Mouse (Mus musculus): ENCODE measurements around the gene Wdfy2. TPM values are rescaled to one million over a fixed set of nuclear protein-coding genes. Genes with fewer than 3 reads are reported as not detected.

The Wdfy2 gene
- polyA plus RNA-seq, 1 experiment: 4.4 TPM

- TF ChIP-seq TCF3 (IDR thresholded peaks at IDR 0.05; ENCODE audit: insufficient read length, low read depth) (no peak), E2F4 (IDR thresholded peaks at IDR 0.05; ENCODE audit: insufficient read depth) (no peak), TCF12 (IDR thresholded peaks at IDR 0.05; ENCODE audit: insufficient read depth, poor library complexity, severe bottlenecking) (no peak), CEBPB (IDR thresholded peaks at IDR 0.05; ENCODE audit: insufficient read depth, poor library complexity, severe bottlenecking) (no peak), SRF (IDR thresholded peaks at IDR 0.05; ENCODE audit: control insufficient read depth, insufficient read length, low read depth) (no peak), USF1 (IDR thresholded peaks at IDR 0.05; ENCODE audit: low read depth) (no peak)
- no peak overlapping the region for H3K4me2 ChIP-seq (ENCODE audit: low read depth)
- no peak overlapping the region for H3K4me3 ChIP-seq
- H3K27me3 ChIP-seq (ENCODE audit: control insufficient read depth, insufficient read depth, insufficient read length): no peaks in the 10 kb centered on the region
- no peak overlapping the region for H3ac ChIP-seq (ENCODE audit: control insufficient read depth, insufficient read length)
- H3K79me2 ChIP-seq (ENCODE audit: control insufficient read depth, insufficient read depth): no peaks in the 10 kb centered on the region
- H3K36me3 ChIP-seq (ENCODE audit: control insufficient read depth, insufficient read depth): no peaks in the 10 kb centered on the region
Measured at GRCm38 (mm10) chr14:62965811-62966520, 128.5 kb downstream of the Wdfy2 start.

- Histone ChIP-seq H3K79me2 (ENCODE audit: control insufficient read depth, insufficient read depth) (no peaks in the 10 kb centered on the region), H3K36me3 (ENCODE audit: control insufficient read depth, insufficient read depth) (no peaks in the 10 kb centered on the region), H3K27me3 (ENCODE audit: control insufficient read depth, insufficient read depth, insufficient read length) (no peaks in the 10 kb centered on the region), H3K4me3 (no peak overlapping the region), H3ac (ENCODE audit: control insufficient read depth, insufficient read length) (no peak overlapping the region), H3K4me2 (ENCODE audit: low read depth) (no peak overlapping the region)
- TF ChIP-seq CEBPB (IDR thresholded peaks at IDR 0.05; ENCODE audit: insufficient read depth, poor library complexity, severe bottlenecking) (no peak), MYOD1 (IDR thresholded peaks at IDR 0.05; ENCODE audit: control insufficient read depth in 1 of 3, insufficient read length in 2 of 3, low read depth in 2 of 3) (no peak), MYOG (IDR thresholded peaks at IDR 0.05; ENCODE audit: control insufficient read depth in 1 of 3, insufficient read depth in 1 of 3, insufficient read length in 2 of 3, low read depth in 2 of 3) (no peak), E2F4 (IDR thresholded peaks at IDR 0.05; ENCODE audit: insufficient read depth) (no peak), USF1 (IDR thresholded peaks at IDR 0.05; ENCODE audit: low read depth) (no peak), POLR2A (IDR thresholded peaks at IDR 0.05; ENCODE audit: insufficient read length, low read depth) (no peak), REST (IDR thresholded peaks at IDR 0.05; ENCODE audit: insufficient read depth, insufficient read length) (no peak), TCF3 (IDR thresholded peaks at IDR 0.05; ENCODE audit: insufficient read length, low read depth) (no peak), POLR2AphosphoS2 (IDR thresholded peaks at IDR 0.05; ENCODE audit: insufficient read length, low read depth) (no peak), MAX (IDR thresholded peaks at IDR 0.05; ENCODE audit: low read depth) (no peak), TCF12 (IDR thresholded peaks at IDR 0.05; ENCODE audit: insufficient read depth, poor library complexity, severe bottlenecking) (no peak), SRF (IDR thresholded peaks at IDR 0.05; ENCODE audit: control insufficient read depth, insufficient read length, low read depth) (no peak)
Measured at GRCm38 (mm10) chr14:62975046-62975445, 137.6 kb downstream of the Wdfy2 start.

GRCm38 (mm10) chr14:62979815-62980214 lies 142.3 kb downstream of the Wdfy2 start:
- Histone ChIP-seq H3K36me3 (ENCODE audit: control insufficient read depth, insufficient read depth) (no peaks in the 10 kb centered on the region), H3K4me2 (ENCODE audit: low read depth) (no peak overlapping the region), H3K27me3 (ENCODE audit: control insufficient read depth, insufficient read depth, insufficient read length) (no peaks in the 10 kb centered on the region), H3K79me2 (ENCODE audit: control insufficient read depth, insufficient read depth) (no peaks in the 10 kb centered on the region), H3ac (ENCODE audit: control insufficient read depth, insufficient read length) (no peak overlapping the region), H3K4me3 (no peak overlapping the region)
- TF ChIP-seq POLR2AphosphoS2 (IDR thresholded peaks at IDR 0.05; ENCODE audit: insufficient read length, low read depth): no peak
- TF ChIP-seq REST (IDR thresholded peaks at IDR 0.05; ENCODE audit: insufficient read depth, insufficient read length): no peak

DNA sequence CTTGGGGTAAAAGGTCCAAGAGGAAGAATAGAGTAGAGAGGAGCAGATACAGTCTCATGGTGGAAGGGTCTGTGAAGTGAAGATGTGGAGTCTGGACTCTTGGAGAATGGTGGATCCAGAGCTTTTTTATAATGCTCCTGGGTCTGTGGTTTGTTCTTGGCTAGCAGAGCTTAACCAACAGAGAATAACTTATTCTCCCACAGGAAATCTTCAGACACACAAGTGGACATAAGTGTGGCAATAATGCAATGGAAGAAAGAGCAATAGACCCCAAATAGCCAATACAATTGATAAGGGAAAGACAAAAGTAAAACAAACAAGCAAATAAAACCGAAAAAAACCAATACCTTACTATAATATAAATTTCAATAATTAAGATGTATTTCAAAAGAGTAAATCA lies 146.9 kb downstream of the Wdfy2 start, which contains the start of gene Defb48:
Gene Defb48 (minus strand): TSS at position 101 of the 400 bp plus-strand sequence.
- Histone ChIP-seq H3ac (ENCODE audit: control insufficient read depth, insufficient read length) (no peak within 1 kb of the TSS), H3K4me2 (ENCODE audit: low read depth) (no peak within 1 kb of the TSS), H3K36me3 (ENCODE audit: control insufficient read depth, insufficient read depth) (no peaks in the 10 kb centered on the region), H3K4me3 (no peak within 1 kb of the TSS), H3K79me2 (ENCODE audit: control insufficient read depth, insufficient read depth) (no peaks in the 10 kb centered on the region), H3K27me3 (ENCODE audit: control insufficient read depth, insufficient read depth, insufficient read length) (no peaks in the 10 kb centered on the region)
- TF ChIP-seq E2F4 (IDR thresholded peaks at IDR 0.05; ENCODE audit: insufficient read depth): no peak
- no peak for TF ChIP-seq TCF3 (IDR thresholded peaks at IDR 0.05; ENCODE audit: insufficient read length, low read depth)
- no peak for TF ChIP-seq POLR2A (IDR thresholded peaks at IDR 0.05; ENCODE audit: insufficient read length, low read depth)
- TF ChIP-seq REST (IDR thresholded peaks at IDR 0.05; ENCODE audit: insufficient read depth, insufficient read length): no peak
- TF ChIP-seq MAX (IDR thresholded peaks at IDR 0.05; ENCODE audit: low read depth): no peak
- TF ChIP-seq TCF12 (IDR thresholded peaks at IDR 0.05; ENCODE audit: insufficient read depth, poor library complexity, severe bottlenecking): no peak
- no peak for TF ChIP-seq MYOG (IDR thresholded peaks at IDR 0.05; ENCODE audit: control insufficient read depth in 1 of 3, insufficient read depth in 1 of 3, insufficient read length in 2 of 3, low read depth in 2 of 3)
- no peak for TF ChIP-seq MYOD1 (IDR thresholded peaks at IDR 0.05; ENCODE audit: control insufficient read depth in 1 of 3, insufficient read length in 2 of 3, low read depth in 2 of 3)
- TF ChIP-seq SRF (IDR thresholded peaks at IDR 0.05; ENCODE audit: control insufficient read depth, insufficient read length, low read depth): no peak
- TF ChIP-seq USF1 (IDR thresholded peaks at IDR 0.05; ENCODE audit: low read depth): no peak
- TF ChIP-seq POLR2AphosphoS2 (IDR thresholded peaks at IDR 0.05; ENCODE audit: insufficient read length, low read depth): no peak
- no peak for TF ChIP-seq CEBPB (IDR thresholded peaks at IDR 0.05; ENCODE audit: insufficient read depth, poor library complexity, severe bottlenecking)

- TF ChIP-seq CEBPB (IDR thresholded peaks at IDR 0.05; ENCODE audit: insufficient read depth, poor library complexity, severe bottlenecking): peak; percentile 64; the same call in 1 of the 2 replicates
- no peak for TF ChIP-seq TCF3 (IDR thresholded peaks at IDR 0.05; ENCODE audit: insufficient read length, low read depth)
- TF ChIP-seq USF1 (IDR thresholded peaks at IDR 0.05; ENCODE audit: low read depth): no peak
- H3ac ChIP-seq (ENCODE audit: control insufficient read depth, insufficient read length): no peak overlapping the region
- no peaks in the 10 kb centered on the region for H3K79me2 ChIP-seq (ENCODE audit: control insufficient read depth, insufficient read depth)
- H3K27me3 ChIP-seq (ENCODE audit: control insufficient read depth, insufficient read depth, insufficient read length): no peaks in the 10 kb centered on the region
- H3K36me3 ChIP-seq (ENCODE audit: control insufficient read depth, insufficient read depth): no peaks in the 10 kb centered on the region
- H3K4me2 ChIP-seq (ENCODE audit: low read depth): peak overlapping the region; percentile 85
- no peak overlapping the region for H3K4me3 ChIP-seq
Measured at GRCm38 (mm10) chr14:62991271-62991670, 153.8 kb downstream of the Wdfy2 start.

Measured in myocyte (in vitro differentiated cells).